Mouse (Mus musculus) neural tube, embryonic 12.5 days (tissue): ENCODE results near the gene Igll1. TPM values are rescaled to one million over a fixed set of nuclear protein-coding genes. Genes with fewer than 3 reads are reported as not detected.
"Not testable (repeated sequence)": the region's sequence is repeated elsewhere in the genome, so short reads cannot be mapped to it uniquely, and the experiment has no call there.

Experiments used
- ATAC-seq: fragments of 200-750 bp; cut with Nextera tagmentation; 2 replicates; pipeline ENCODE4 v1.8.0; 2017; ENCODE audit warnings: low read depth, mild to moderate bottlenecking, moderate TSS enrichment, moderate library complexity; ENCODE audit not compliant: low FRiP score
- H3K27ac ChIP-seq: fragments of 300-500 bp; sonication (generic); 2 replicates; pipeline ENCODE4 v1.5.1; 2016
- H3K27me3 ChIP-seq: fragments of 300-500 bp; sonication (generic); replicated peaks from 2 replicates; pipeline ENCODE4 v1.6.1; 2016; ENCODE audit warnings: mild to moderate bottlenecking
- H3K36me3 ChIP-seq: fragments of 300-500 bp; sonication (generic); 2 replicates; pipeline ENCODE4 v1.6.1; 2016; ENCODE audit warnings: mild to moderate bottlenecking
- H3K4me1 ChIP-seq: fragments of 300-500 bp; sonication (generic); 2 replicates; pipeline ENCODE4 v1.6.1; 2016
- H3K4me2 ChIP-seq: fragments of 300-500 bp; sonication (generic); replicated peaks from 2 replicates; pipeline ENCODE4 v1.6.1; 2016; ENCODE audit warnings: mild to moderate bottlenecking
- H3K4me3 ChIP-seq: fragments of 300-500 bp; sonication (generic); 2 replicates; pipeline ENCODE4 v1.5.1; 2016
- H3K9ac ChIP-seq: fragments of 300-500 bp; sonication (generic); 2 replicates; pipeline ENCODE4 v1.6.1; 2016; ENCODE audit warnings: mild to moderate bottlenecking
- H3K9me3 ChIP-seq: fragments of 300-500 bp; sonication (generic); 2 replicates; pipeline ENCODE4 v1.6.1; 2016; ENCODE audit warnings: mild to moderate bottlenecking
- WGBS: fragments of 180-500 bp; shearing (Covaris S2); methylation state at CpG from one replicate; pipeline ENCODE4 v1.1.7; 2016; 5-methylcytosine and 5-hydroxymethylcytosine counted together
- polyA plus RNA-seq: library from polyadenylated mRNA; unstranded; fragments of >200 nt; fragmentation: Nextera tagmentation; extraction: Ambion mirVana; gene quantifications from 2 replicates; pipeline ENCODE4 v1.2.1, GENCODE M21; 2016

The Igll1 gene
- polyA plus RNA-seq, 1 experiment from 2014 or later = not detected

- Histone ChIP-seq H3K9ac (peak within 1 kb of the TSS; percentile 83), H3K4me2 (peak within 1 kb of the TSS; percentile 77), H3K9me3 (0 out of 2 replicates have a peak, but pooled peaks cover under 1% of the 10 kb centered on the region), H3K4me3 (peak within 1 kb of the TSS; percentile 77), H3K4me1 (peaks cover 9% of the 10 kb centered on the region; the same call in 1 of the 2 replicates), H3K36me3 (peaks cover 6% of the 10 kb centered on the region), H3K27me3 (no peaks in the 10 kb centered on the region), H3K27ac (peak within 1 kb of the TSS; percentile 85)
- peak; percentile 97 for ATAC-seq
- WGBS = under 1% methylated on average over 49 of the region's 49 CpGs
Observed at GRCm38 (mm10) chr16:16870617-16871331, 7.0 kb upstream of the Igll1 start, which contains the start of the genes Top3b and Vpreb1. Gene Top3b (plus strand): TSS chr16:16870736. Gene Vpreb1 (minus strand): TSS chr16:16870843.

DNA sequence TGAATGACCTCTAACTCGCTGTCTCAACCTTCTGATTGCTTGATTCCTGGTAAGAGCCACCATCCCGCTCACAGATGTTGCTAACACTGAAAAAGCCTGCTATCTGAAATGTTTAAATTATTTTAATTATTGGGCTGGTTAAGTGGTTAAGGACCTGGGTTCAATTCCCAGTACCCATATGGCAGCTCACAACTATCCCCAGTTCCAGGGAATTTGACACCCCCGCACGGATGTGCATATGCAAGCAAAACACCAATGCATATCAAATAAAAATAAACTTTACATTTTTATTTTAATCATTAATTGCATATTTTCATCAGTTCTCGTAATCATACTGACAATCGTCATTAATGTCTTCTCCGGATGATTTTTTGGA, 6.4 kb upstream of the Igll1 start:
- peaks cover 9% of the 10 kb centered on the region; the same call in 1 of the 2 replicates for H3K4me1 ChIP-seq
- H3K9me3 ChIP-seq = no peaks in the 10 kb centered on the region
- H3K4me2 ChIP-seq = peak overlapping the region; percentile 77
- WGBS = 41% methylated on average over 7 of the region's 7 CpGs
- H3K27me3 ChIP-seq = no peaks in the 10 kb centered on the region
- H3K9ac ChIP-seq = no peak overlapping the region
- H3K4me3 ChIP-seq = peak overlapping the region; percentile 77
- no peak overlapping the region for H3K27ac ChIP-seq
- H3K36me3 ChIP-seq = peaks cover 3% of the 10 kb centered on the region
- peak; percentile 69 for ATAC-seq

DNA sequence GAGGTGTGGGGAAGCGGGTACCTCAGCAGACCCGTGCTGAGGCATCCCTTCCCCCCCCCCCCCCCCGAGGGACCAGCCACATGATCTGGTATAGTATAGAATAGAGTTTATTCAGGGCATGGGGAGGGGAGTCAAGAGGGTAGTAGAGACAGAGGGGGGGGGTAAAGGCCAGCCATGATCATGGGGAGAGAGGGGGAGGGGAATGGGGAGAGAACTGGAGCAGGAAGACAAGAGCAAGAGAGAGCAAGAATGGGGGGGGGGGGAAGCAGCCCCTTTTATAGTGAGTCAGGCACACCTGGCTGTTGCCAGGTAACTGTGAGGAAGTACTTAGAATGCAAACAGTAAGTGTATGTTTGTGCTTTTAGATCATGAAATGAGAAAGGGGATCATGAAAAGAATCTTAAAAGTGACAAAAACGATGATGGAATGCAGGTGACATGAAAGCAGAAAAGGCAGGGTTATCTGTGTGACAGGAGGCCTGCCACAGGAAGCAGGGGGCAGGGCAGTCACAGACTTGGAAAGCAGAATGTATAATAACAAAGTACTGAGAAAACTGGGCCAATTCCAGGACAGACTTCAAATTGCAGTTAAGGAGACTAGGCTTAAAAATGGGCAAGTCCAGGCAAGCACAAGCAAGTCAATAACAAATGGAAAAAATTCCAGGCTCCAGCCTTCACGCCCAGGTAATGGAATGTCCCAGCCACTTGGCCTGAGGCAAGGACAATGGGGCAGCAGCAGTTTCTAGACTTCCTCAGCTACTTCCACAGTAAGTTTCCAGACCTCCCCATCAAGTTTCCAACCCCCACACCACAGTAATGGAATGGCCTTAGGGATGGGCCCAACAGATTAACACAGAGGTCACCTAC, 2.1 kb upstream of the Igll1 start:
- Histone ChIP-seq H3K4me1 (no peaks in the 10 kb centered on the region), H3K27me3 (no peaks in the 10 kb centered on the region), H3K9ac (no peak overlapping the region), H3K4me2 (no peak overlapping the region), H3K36me3 (no peaks in the 10 kb centered on the region), H3K9me3 (no peaks in the 10 kb centered on the region), H3K27ac (no peak overlapping the region), H3K4me3 (no peak overlapping the region)
- no peak for ATAC-seq
- WGBS = 54% methylated on average over 5 of the region's 5 CpGs

DNA sequence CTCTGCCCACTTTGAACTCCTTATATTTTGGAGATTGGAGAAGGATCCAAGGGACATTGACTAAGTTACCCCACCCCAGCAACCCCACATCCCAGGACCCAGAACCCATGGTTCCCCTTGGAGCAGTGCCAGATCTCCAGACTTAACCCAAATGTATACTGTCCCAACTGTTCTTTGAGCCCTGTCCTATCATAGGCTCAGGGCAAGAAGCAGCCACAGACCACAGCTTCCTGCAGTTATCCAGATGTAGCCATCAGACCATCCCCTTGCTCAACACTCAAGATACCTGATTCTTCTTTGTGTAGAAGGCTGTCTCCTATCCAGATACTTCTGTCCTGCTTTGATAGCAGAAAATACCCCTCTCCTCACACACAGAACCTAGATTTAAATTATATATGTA, 1.4 kb upstream of the Igll1 start:
- H3K4me2 ChIP-seq = no peak overlapping the region
- no peak overlapping the region for H3K4me3 ChIP-seq
- no peak overlapping the region for H3K27ac ChIP-seq
- no peaks in the 10 kb centered on the region for H3K36me3 ChIP-seq
- ATAC-seq = no peak
- H3K27me3 ChIP-seq = no peaks in the 10 kb centered on the region
- H3K9me3 ChIP-seq = no peaks in the 10 kb centered on the region
- H3K4me1 ChIP-seq = no peaks in the 10 kb centered on the region
- H3K9ac ChIP-seq = no peak overlapping the region

- WGBS = 67% methylated on average over 3 of the region's 3 CpGs
- no peak overlapping the region for H3K9ac ChIP-seq
Observed at GRCm38 (mm10) chr16:16862288-16862687, 1.5 kb downstream of the Igll1 start.

GRCm38 (mm10) chr16:16856731-16857476, 6.9 kb downstream of the Igll1 start:
- Histone ChIP-seq H3K9ac (no peak overlapping the region), H3K36me3 (no peaks in the 10 kb centered on the region), H3K4me2 (no peak overlapping the region), H3K27ac (no peak overlapping the region), H3K27me3 (no peaks in the 10 kb centered on the region), H3K4me1 (no peaks in the 10 kb centered on the region), H3K9me3 (no peaks in the 10 kb centered on the region), H3K4me3 (no peak overlapping the region)
- WGBS = 77% methylated on average over 13 of the region's 13 CpGs
- ATAC-seq = no peak

More at GRCm38 (mm10) chr16:16862288-16862687, 1.5 kb downstream of the Igll1 start:
- ATAC-seq = no peak
- Histone ChIP-seq H3K36me3 (no peaks in the 10 kb centered on the region), H3K4me1 (no peaks in the 10 kb centered on the region), H3K4me2 (no peak overlapping the region), H3K9me3 (no peaks in the 10 kb centered on the region), H3K4me3 (no peak overlapping the region), H3K27me3 (no peaks in the 10 kb centered on the region), H3K27ac (no peak overlapping the region)

DNA sequence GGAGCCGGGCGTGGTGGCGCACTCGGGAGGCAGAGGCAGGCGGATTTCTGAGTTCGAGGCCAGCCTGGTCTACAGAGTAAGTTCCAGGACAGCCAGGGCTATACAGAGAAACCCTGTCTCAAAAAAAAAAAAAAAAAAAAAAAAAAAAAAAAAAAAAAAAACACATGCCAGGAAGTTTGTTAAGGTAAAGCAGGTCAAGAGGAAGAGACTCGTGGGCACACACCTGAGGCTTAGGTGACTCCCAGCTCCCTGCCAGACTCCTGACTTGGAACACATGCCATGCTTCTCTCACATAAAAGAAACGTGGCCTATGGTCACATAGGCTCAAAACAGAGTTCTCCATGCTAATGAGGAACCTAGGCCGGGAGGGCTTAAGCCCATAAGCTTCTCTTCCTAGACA, 7.7 kb downstream of the Igll1 start:
- 83% methylated on average over 9 of the region's 9 CpGs for WGBS
- not testable (repeated sequence) for H3K36me3 ChIP-seq, H3K4me1 ChIP-seq, H3K9me3 ChIP-seq, H3K4me3 ChIP-seq, H3K27me3 ChIP-seq, H3K9ac ChIP-seq, ATAC-seq, H3K4me2 ChIP-seq, H3K27ac ChIP-seq

- H3K4me2 ChIP-seq = no peak overlapping the region
- H3K36me3 ChIP-seq = no peaks in the 10 kb centered on the region
- H3K9ac ChIP-seq = no peak overlapping the region
- H3K9me3 ChIP-seq = no peaks in the 10 kb centered on the region
- no peaks in the 10 kb centered on the region for H3K4me1 ChIP-seq
- no peak overlapping the region for H3K4me3 ChIP-seq
- 97% methylated on average over 1 of the region's 1 CpGs for WGBS
- no peaks in the 10 kb centered on the region for H3K27me3 ChIP-seq
- H3K27ac ChIP-seq = no peak overlapping the region
- no peak for ATAC-seq
Observed at GRCm38 (mm10) chr16:16855541-16855940, 8.2 kb downstream of the Igll1 start.

- H3K9ac ChIP-seq = no peak overlapping the region
- no peaks in the 10 kb centered on the region for H3K9me3 ChIP-seq
- no peak for ATAC-seq
- H3K27me3 ChIP-seq = no peaks in the 10 kb centered on the region
- no peaks in the 10 kb centered on the region for H3K36me3 ChIP-seq
- no peaks in the 10 kb centered on the region for H3K4me1 ChIP-seq
- no peak overlapping the region for H3K4me2 ChIP-seq
- H3K4me3 ChIP-seq = no peak overlapping the region
- WGBS = 35% methylated on average over 6 of the region's 6 CpGs
- no peak overlapping the region for H3K27ac ChIP-seq
Observed at GRCm38 (mm10) chr16:16854836-16855235, 8.9 kb downstream of the Igll1 start.

DNA sequence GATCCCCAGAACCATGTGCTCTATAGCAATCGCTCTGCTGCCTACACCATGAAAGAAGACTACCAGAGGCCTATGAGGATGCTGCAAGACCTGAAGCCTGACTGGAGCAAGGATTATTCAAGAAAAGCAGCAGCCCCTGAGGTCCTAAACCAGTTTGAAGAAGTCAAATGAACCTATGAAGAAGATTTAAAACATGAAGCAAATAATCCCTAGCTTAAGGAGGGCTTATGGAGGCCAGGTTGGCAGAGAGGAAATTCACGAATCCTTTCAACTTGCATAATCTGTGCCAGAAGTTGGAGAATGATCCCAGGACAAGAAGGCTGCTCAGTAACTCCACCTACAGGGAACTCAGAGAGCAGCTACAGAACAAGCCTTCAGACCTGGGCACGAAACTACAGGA, 11.4 kb downstream of the Igll1 start:
- Histone ChIP-seq H3K4me1 (no peaks in the 10 kb centered on the region), H3K9ac (no peak overlapping the region), H3K4me2 (no peak overlapping the region), H3K27me3 (no peaks in the 10 kb centered on the region), H3K36me3 (no peaks in the 10 kb centered on the region), H3K27ac (no peak overlapping the region), H3K9me3 (no peaks in the 10 kb centered on the region), H3K4me3 (no peak overlapping the region)
- ATAC-seq = no peak
- 85% methylated on average over 3 of the region's 3 CpGs for WGBS

GRCm38 (mm10) chr16:16849196-16849595, 14.6 kb downstream of the Igll1 start:
- Histone ChIP-seq H3K4me2 (no peak overlapping the region), H3K27ac (no peak overlapping the region), H3K9me3 (no peaks in the 10 kb centered on the region), H3K4me3 (no peak overlapping the region), H3K4me1 (no peaks in the 10 kb centered on the region), H3K36me3 (no peaks in the 10 kb centered on the region), H3K27me3 (no peaks in the 10 kb centered on the region), H3K9ac (no peak overlapping the region)
- ATAC-seq = no peak

DNA sequence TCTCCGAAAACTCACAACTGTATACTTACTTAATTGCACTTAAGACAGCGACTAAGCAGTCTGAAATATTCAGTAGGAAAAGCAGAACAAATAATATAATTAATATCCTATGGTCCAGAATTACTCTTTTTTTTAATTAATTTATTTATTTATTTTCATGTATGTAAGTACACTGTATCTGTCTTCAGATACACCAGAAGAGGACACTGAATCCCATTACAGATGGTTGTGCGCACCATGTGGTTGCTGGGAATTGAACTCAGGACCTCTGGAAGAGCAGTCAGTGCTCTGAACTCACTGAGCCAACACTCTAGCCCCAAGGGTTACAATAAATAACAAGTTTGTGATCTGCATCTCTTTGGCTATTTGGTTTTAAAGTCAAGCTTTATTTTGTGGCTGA, 34.1 kb downstream of the Igll1 start:
- 87% methylated on average over 3 of the region's 3 CpGs for WGBS
- no peaks in the 10 kb centered on the region for H3K36me3 ChIP-seq
- peak; percentile 23; the same call in 1 of the 2 replicates for ATAC-seq
- H3K4me2 ChIP-seq = 0 out of 2 replicates have a peak overlapping the region, but pooled peaks have one; percentile 84
- no peak overlapping the region for H3K4me3 ChIP-seq
- H3K27ac ChIP-seq = no peak overlapping the region
- no peaks in the 10 kb centered on the region for H3K4me1 ChIP-seq
- H3K9me3 ChIP-seq = no peaks in the 10 kb centered on the region
- no peaks in the 10 kb centered on the region for H3K27me3 ChIP-seq
- no peak overlapping the region for H3K9ac ChIP-seq
